Mouse (Mus musculus): ENCODE data around the gene Slc4a2. TPM values are rescaled to one million over a fixed set of nuclear protein-coding genes. Genes with fewer than 3 reads are reported as not detected.

The Slc4a2 gene
- polyA plus RNA-seq, 1 experiment: 90.6 TPM

DNA sequence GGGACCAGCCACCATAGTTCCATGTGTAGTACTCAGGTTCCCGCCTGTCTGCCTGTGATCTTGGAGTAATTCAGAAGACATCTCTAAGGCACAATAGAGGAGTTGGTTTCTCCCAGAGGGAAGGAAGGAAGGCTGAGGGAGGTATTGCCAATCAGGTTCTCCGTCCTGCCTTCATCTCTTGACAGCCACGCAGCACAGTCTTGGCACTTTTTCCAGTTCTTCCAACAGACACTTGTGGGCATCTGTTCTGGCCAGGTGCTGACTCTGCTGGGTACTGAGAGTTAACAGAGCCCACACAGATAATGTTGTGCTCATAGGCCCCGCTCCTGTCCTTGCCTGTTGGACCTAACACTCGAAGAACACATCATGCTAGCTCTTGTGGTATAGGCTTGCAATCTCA is 63.1 kb downstream of the Slc4a2 start:
- H3K27me3 ChIP-seq (ENCODE audit: control insufficient read depth, insufficient read depth, low read length): no peaks in the 10 kb centered on the region
- no peak overlapping the region for H3K27ac ChIP-seq (ENCODE audit: insufficient read depth, low read depth, low read length)
- no peak overlapping the region for H3K4me3 ChIP-seq (ENCODE audit: low read depth, low read length)
- H3K36me3 ChIP-seq (ENCODE audit: control insufficient read depth, insufficient read depth, low read length): peaks cover 33% of the 10 kb centered on the region
- H3K4me1 ChIP-seq (ENCODE audit: control insufficient read depth, insufficient read depth, insufficient read length, low read length): peaks cover 4% of the 10 kb centered on the region
- 95% methylated on average over 5 of the region's 5 CpGs for WGBS
- no peak for TF ChIP-seq CTCF (IDR thresholded peaks at IDR 0.05; ENCODE audit: extremely low read depth, insufficient read length, insufficient replicate concordance, low read depth, low read length)
- no peak for TF ChIP-seq POLR2A (IDR thresholded peaks at IDR 0.05; ENCODE audit: low read depth, low read length)

DNA sequence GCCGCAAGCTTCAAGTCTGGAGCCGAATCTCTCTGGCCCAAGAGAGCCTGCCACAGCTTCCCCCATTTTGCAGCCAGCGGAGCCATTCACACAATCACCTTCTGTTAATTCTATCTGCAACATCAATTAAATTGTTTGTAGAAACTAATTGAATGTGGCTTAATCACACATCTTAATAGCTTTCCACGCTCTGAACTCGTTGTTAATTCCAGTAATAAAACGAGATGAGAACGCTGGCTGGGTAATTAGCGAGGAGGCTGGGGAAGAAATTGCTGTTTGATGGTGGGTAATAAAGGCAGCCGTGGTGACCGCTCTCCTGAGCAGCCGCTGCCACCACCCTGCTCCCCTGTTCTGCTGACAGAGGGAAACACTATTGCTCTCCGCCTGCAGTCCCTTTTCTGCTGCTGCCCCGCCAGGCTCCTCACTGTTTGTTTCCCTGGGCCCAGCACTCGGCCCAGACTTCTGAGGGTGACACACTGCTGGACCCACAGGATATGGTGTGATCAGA is 66.8 kb downstream of the Slc4a2 start:
- Histone ChIP-seq H3K4me1 (ENCODE audit: control insufficient read depth, insufficient read depth, insufficient read length, low read length) (no peaks in the 10 kb centered on the region), H3K27me3 (ENCODE audit: control insufficient read depth, insufficient read depth, low read length) (no peaks in the 10 kb centered on the region), H3K36me3 (ENCODE audit: control insufficient read depth, insufficient read depth, low read length) (peaks cover 50% of the 10 kb centered on the region), H3K4me3 (ENCODE audit: low read depth, low read length) (no peak overlapping the region), H3K27ac (ENCODE audit: insufficient read depth, low read depth, low read length) (no peak overlapping the region)
- WGBS: 51% methylated on average over 14 of the region's 14 CpGs
- TF ChIP-seq POLR2A (IDR thresholded peaks at IDR 0.05; ENCODE audit: low read depth, low read length): no peak
- TF ChIP-seq CTCF (IDR thresholded peaks at IDR 0.05; ENCODE audit: extremely low read depth, insufficient read length, insufficient replicate concordance, low read depth, low read length): no peak

Other genes starting within 250 kb of the Slc4a2 start
- 21.9 and 26.3 TPM in 2 replicates for gene Kcnh2, start 72.2 kb upstream of the Slc4a2 start, polyA plus RNA-seq (2012; rRNA removed)
- 2.8 and 4.0 TPM in 2 replicates for gene Nos3, start 59.0 kb upstream of the Slc4a2 start, polyA plus RNA-seq (2012; rRNA removed)
- 0.43 and 1.9 TPM in 2 replicates for gene Atg9b, start 31.7 kb upstream of the Slc4a2 start, polyA plus RNA-seq (2012; rRNA removed)
- 53.2 and 83.7 TPM in 2 replicates for gene Abcb8, start 30.2 kb upstream of the Slc4a2 start, polyA plus RNA-seq (2012; rRNA removed)
- 0.58 and 1.9 TPM in 2 replicates for gene Asic3, start 10.4 kb upstream of the Slc4a2 start, polyA plus RNA-seq (2012; rRNA removed)
- gene Cdk5, start 307 bp upstream of the Slc4a2 start, polyA plus RNA-seq (2012; rRNA removed): 34.0 and 64.7 TPM in 2 replicates
- gene Fastk, start 21.4 kb downstream of the Slc4a2 start, polyA plus RNA-seq (2012; rRNA removed): 159 and 230 TPM in 2 replicates
- 51.7 and 135 TPM in 2 replicates for gene Tmub1, start 24.0 kb downstream of the Slc4a2 start, polyA plus RNA-seq (2012; rRNA removed)
- gene Agap3, start 28.3 kb downstream of the Slc4a2 start, polyA plus RNA-seq (2012; rRNA removed): 31.4 and 59.4 TPM in 2 replicates
- gene Gbx1, start 103.4 kb downstream of the Slc4a2 start, polyA plus RNA-seq (2012; rRNA removed): not detected in 2 replicates
- 0.42 and 0.47 TPM in 2 replicates for gene Asb10, start 117.1 kb downstream of the Slc4a2 start, polyA plus RNA-seq (2012; rRNA removed)
- not detected in 2 replicates for gene 4931409K22Rik, start 133.0 kb downstream of the Slc4a2 start, polyA plus RNA-seq (2012; rRNA removed)
- 20.4 and 32.3 TPM in 2 replicates for gene Abcf2, start 153.6 kb downstream of the Slc4a2 start, polyA plus RNA-seq (2012; rRNA removed)
- gene Chpf2, start 162.9 kb downstream of the Slc4a2 start, polyA plus RNA-seq (2012; rRNA removed): 19.9 and 25.7 TPM in 2 replicates
- 8.5 and 9.0 TPM in 2 replicates for gene Smarcd3, start 200.6 kb downstream of the Slc4a2 start, polyA plus RNA-seq (2012; rRNA removed)